Mouse (Mus musculus) spleen, adult 2 months (tissue): Measurements from ENCODE around the gene Zfp750. TPM values are rescaled to one million over a fixed set of nuclear protein-coding genes. Genes with fewer than 3 reads are reported as not detected.

ENCODE experiments used
- DNase-seq, 2 experiments: peaks; one replicate each; pipeline versions ENCODE4 v3.0.0 to v3.0.0-alpha.2; 2012 to 2021; ENCODE audit warnings: low spot score in 2 of 2, low read depth in 1 of 2
- H3K27ac ChIP-seq: fragments of 200-500 bp; 2 replicates; pipeline ENCODE4 v1.5.1; 2012; ENCODE audit warnings: low read length, inconsistent platforms; ENCODE audit not compliant: insufficient read depth
- H3K27me3 ChIP-seq: fragments of 200-500 bp; 2 replicates; pipeline ENCODE4 v1.6.1; 2012; ENCODE audit warnings: mild to moderate bottlenecking, moderate library complexity, low read length, inconsistent platforms; ENCODE audit not compliant: control insufficient read depth, insufficient read depth
- H3K36me3 ChIP-seq: fragments of 200-500 bp; 2 replicates; pipeline ENCODE4 v1.6.1; 2012; ENCODE audit warnings: mild to moderate bottlenecking, low read length, inconsistent platforms; ENCODE audit not compliant: control insufficient read depth, insufficient read depth
- H3K4me1 ChIP-seq: fragments of 200-500 bp; 2 replicates; pipeline ENCODE4 v1.6.1; 2011; ENCODE audit warnings: inconsistent platforms; ENCODE audit not compliant: control insufficient read depth, insufficient read depth, insufficient read length
- H3K4me3 ChIP-seq: fragments of 200-500 bp; 2 replicates; pipeline ENCODE4 v1.5.1; 2011; ENCODE audit warnings: mild to moderate bottlenecking, inconsistent platforms; ENCODE audit not compliant: insufficient read depth, insufficient read length; ENCODE audit errors: extremely low read depth
- CTCF ChIP-seq: fragments of 200-500 bp; IDR thresholded peaks from 2 replicates; pipeline ENCODE4 v1.5.1; 2011; ENCODE audit warnings: mild to moderate bottlenecking, inconsistent platforms; ENCODE audit not compliant: insufficient read depth, insufficient read length, insufficient replicate concordance; ENCODE audit errors: extremely low read depth
- POLR2A ChIP-seq: fragments of 200-500 bp; IDR thresholded peaks from 2 replicates; pipeline ENCODE4 v1.6.1; 2011; ENCODE audit warnings: low read depth, low read length, inconsistent platforms
- WGBS: fragments of 180-500 bp; shearing (Covaris S2); methylation state at CpG from one replicate; pipeline ENCODE4 v1.1.7; 2018; 5-methylcytosine and 5-hydroxymethylcytosine counted together
- polyA plus RNA-seq: library from polyadenylated mRNA; depleted of rRNA; stranded (reverse); fragments of >200 nt; gene quantifications from 2 replicates; pipeline ENCODE4 v1.2.3, GENCODE M21; 2012

Zfp750 gene
- polyA plus RNA-seq, 1 experiment: 0.11 TPM

GRCm38 (mm10) chr11:121548996-121549842 lies 30.1 kb upstream of the Zfp750 start:
- no peak overlapping the region for H3K4me3 ChIP-seq
- 76% methylated on average over 12 of the region's 12 CpGs for WGBS
- H3K27ac ChIP-seq: peak overlapping the region; percentile 17; the same call in 1 of the 2 replicates
- no peak for TF ChIP-seq POLR2A
- TF ChIP-seq CTCF: no peak
- peaks cover 14% of the 10 kb centered on the region; the same call in 1 of the 2 replicates for H3K4me1 ChIP-seq
- H3K27me3 ChIP-seq: no peaks in the 10 kb centered on the region
- no peaks in the 10 kb centered on the region for H3K36me3 ChIP-seq
- DNase-seq: no peak

- WGBS: 84% methylated on average over 4 of the region's 4 CpGs
- no peak overlapping the region for H3K27ac ChIP-seq
- peaks cover 14% of the 10 kb centered on the region; the same call in 1 of the 2 replicates for H3K4me1 ChIP-seq
- H3K27me3 ChIP-seq: no peaks in the 10 kb centered on the region
- TF ChIP-seq POLR2A: no peak
- TF ChIP-seq CTCF: no peak
- H3K36me3 ChIP-seq: no peaks in the 10 kb centered on the region
- no peak overlapping the region for H3K4me3 ChIP-seq
- DNase-seq: no peak
Measured at GRCm38 (mm10) chr11:121547925-121548324, 28.8 kb upstream of the Zfp750 start.

- Histone ChIP-seq H3K27ac (no peak overlapping the region), H3K27me3 (no peaks in the 10 kb centered on the region), H3K4me1 (peaks cover 13% of the 10 kb centered on the region; the same call in 1 of the 2 replicates), H3K4me3 (no peak overlapping the region), H3K36me3 (no peaks in the 10 kb centered on the region)
- TF ChIP-seq CTCF (no peak), POLR2A (no peak)
- 77% methylated on average over 5 of the region's 5 CpGs for WGBS
- no peak for DNase-seq
Measured at GRCm38 (mm10) chr11:121547234-121547633, 28.1 kb upstream of the Zfp750 start.

- no peak for DNase-seq
- Histone ChIP-seq H3K27ac (no peak overlapping the region), H3K4me3 (no peak overlapping the region), H3K36me3 (no peaks in the 10 kb centered on the region), H3K27me3 (no peaks in the 10 kb centered on the region), H3K4me1 (0 out of 2 replicates have a peak, but pooled peaks cover 2% of the 10 kb centered on the region)
- WGBS: 42% methylated on average over 3 of the region's 3 CpGs
- TF ChIP-seq POLR2A (no peak), CTCF (no peak)
Measured at GRCm38 (mm10) chr11:121545398-121546034, 26.4 kb upstream of the Zfp750 start.

GRCm38 (mm10) chr11:121544755-121545397 lies 25.7 kb upstream of the Zfp750 start:
- TF ChIP-seq CTCF (no peak), POLR2A (no peak)
- H3K4me3 ChIP-seq: no peak overlapping the region
- no peaks in the 10 kb centered on the region for H3K27me3 ChIP-seq
- H3K36me3 ChIP-seq: no peaks in the 10 kb centered on the region
- 0 out of 2 replicates have a peak, but pooled peaks cover 2% of the 10 kb centered on the region for H3K4me1 ChIP-seq
- 82% methylated on average over 7 of the region's 7 CpGs for WGBS
- no peak for DNase-seq
- H3K27ac ChIP-seq: 0 out of 2 replicates have a peak overlapping the region, but pooled peaks have one; percentile 8

- 88% methylated on average over 9 of the region's 9 CpGs for WGBS
- H3K36me3 ChIP-seq: no peaks in the 10 kb centered on the region
- no peak for DNase-seq
Measured at GRCm38 (mm10) chr11:121543922-121544321, 24.8 kb upstream of the Zfp750 start.

More at GRCm38 (mm10) chr11:121543922-121544321, 24.8 kb upstream of the Zfp750 start:
- Histone ChIP-seq H3K27ac (peak overlapping the region; percentile 53; the same call in 1 of the 2 replicates), H3K4me3 (no peak overlapping the region), H3K27me3 (no peaks in the 10 kb centered on the region), H3K4me1 (0 out of 2 replicates have a peak, but pooled peaks cover 2% of the 10 kb centered on the region)
- TF ChIP-seq POLR2A (no peak), CTCF (no peak)
